Mouse (Mus musculus) CH12.LX (cell line): ENCODE results near the gene Slc25a17. TPM values are rescaled to one million over a fixed set of nuclear protein-coding genes. Genes with fewer than 3 reads are reported as not detected.

ENCODE experiments used
- DNase-seq: peaks from one replicate; pipeline ENCODE4 v3.0.0-alpha.2; 2013; ENCODE audit errors: extremely low read depth
- H3K27ac ChIP-seq: 2 replicates; pipeline ENCODE4 v1.5.1; 2012; ENCODE audit warnings: low read depth, mild to moderate bottlenecking, control low read depth, moderate library complexity; ENCODE audit not compliant: insufficient read depth
- H3K27me3 ChIP-seq: replicated peaks from 2 replicates; pipeline ENCODE3; 2012; ENCODE audit warnings: inconsistent platforms
- H3K36me3 ChIP-seq, 2 experiments: replicated peaks in 1 of 2; 2 replicates each; pipeline versions ENCODE3 to v1.6.1; 2012; ENCODE audit warnings: inconsistent platforms in 1 of 2, low read length in 1 of 2, mild to moderate bottlenecking in 1 of 2, mixed read lengths in 1 of 2, moderate library complexity in 1 of 2; ENCODE audit not compliant: control insufficient read depth in 1 of 2, insufficient read depth in 1 of 2
- H3K4me1 ChIP-seq, 2 experiments: 2 replicates each; pipeline ENCODE4 v1.6.1; 2012; ENCODE audit warnings: inconsistent platforms in 1 of 2, moderate library complexity in 1 of 2; ENCODE audit not compliant: insufficient read depth in 2 of 2, control insufficient read depth in 1 of 2
- H3K4me2 ChIP-seq: 2 replicates; pipeline ENCODE4 v1.6.1; 2012; ENCODE audit warnings: low read depth, mild to moderate bottlenecking, control low read depth; ENCODE audit not compliant: poor library complexity, insufficient read depth, severe bottlenecking
- H3K4me3 ChIP-seq, 3 experiments: fragments of 150-350 bp in 1 of 3; sonication (generic) in 1 of 3; replicated peaks in 1 of 3; 2 replicates each; pipeline versions ENCODE3 to v1.5.1; 2011 to 2012; ENCODE audit warnings: low read depth in 2 of 3, low read length in 2 of 3, mild to moderate bottlenecking in 2 of 3, moderate library complexity in 2 of 3, control low read depth in 1 of 3, improper control_type of control experiment in 1 of 3, inconsistent platforms in 1 of 3, mixed read lengths in 1 of 3; ENCODE audit not compliant: poor library complexity in 1 of 3
- H3K79me2 ChIP-seq: replicated peaks from 2 replicates; pipeline ENCODE4 v1.6.1; 2012; ENCODE audit warnings: mild to moderate bottlenecking, moderate library complexity; ENCODE audit not compliant: control insufficient read depth, poor library complexity, insufficient read depth, severe bottlenecking; ENCODE audit errors: extremely low read depth
- H3K9ac ChIP-seq: 2 replicates; pipeline ENCODE4 v1.6.1; 2012; ENCODE audit warnings: low read depth, mild to moderate bottlenecking, control low read depth, moderate library complexity; ENCODE audit not compliant: insufficient read depth
- H3K9me3 ChIP-seq: replicated peaks from 2 replicates; pipeline ENCODE3; 2012; ENCODE audit warnings: low read length, inconsistent platforms, mixed read lengths
- CHD1 ChIP-seq: IDR thresholded peaks from 2 replicates; pipeline ENCODE4 v1.6.1; 2012; ENCODE audit warnings: low read depth, low read length, improper control_type of control experiment, inconsistent platforms
- CTCF ChIP-seq, 2 experiments: IDR thresholded peaks in 1 of 2; conservative IDR thresholded peaks in 1 of 2; 2 replicates each; pipeline ENCODE4 v1.5.1; 2011 to 2012; ENCODE audit warnings: low read depth in 2 of 2, low read length in 2 of 2, improper control_type of control experiment in 1 of 2, inconsistent platforms in 1 of 2, mild to moderate bottlenecking in 1 of 2, moderate library complexity in 1 of 2
- E2F4 ChIP-seq: IDR thresholded peaks from 2 replicates; pipeline ENCODE4 v1.6.1; 2011; ENCODE audit warnings: low read depth, low read length, improper control_type of control experiment; ENCODE audit not compliant: insufficient replicate concordance
- ELF1 ChIP-seq: IDR thresholded peaks from 2 replicates; pipeline ENCODE4 v1.6.1; 2014; ENCODE audit warnings: low read depth, mild to moderate bottlenecking, inconsistent platforms, low read length, improper control_type of control experiment
- GABPA ChIP-seq: IDR thresholded peaks from 2 replicates; pipeline ENCODE4 v1.6.1; 2012; ENCODE audit warnings: low read depth, low read length, improper control_type of control experiment, inconsistent platforms; ENCODE audit not compliant: insufficient replicate concordance
- MAX ChIP-seq: IDR thresholded peaks from 2 replicates; pipeline ENCODE4 v1.6.1; 2011; ENCODE audit warnings: low read length, improper control_type of control experiment
- MAZ ChIP-seq: IDR thresholded peaks from 2 replicates; pipeline ENCODE4 v1.6.1; 2012; ENCODE audit warnings: low read depth, mild to moderate bottlenecking, inconsistent platforms, low read length, improper control_type of control experiment, moderate library complexity
- MEF2A ChIP-seq: IDR thresholded peaks from 2 replicates; pipeline ENCODE4 v1.6.1; 2014; ENCODE audit warnings: low read depth, mild to moderate bottlenecking, inconsistent platforms, low read length, improper control_type of control experiment, borderline replicate concordance
- PAX5 ChIP-seq: IDR thresholded peaks from 2 replicates; pipeline ENCODE4 v1.6.1; 2012; ENCODE audit warnings: low read length, inconsistent platforms, mixed read lengths
- POLR2AphosphoS2 ChIP-seq: IDR thresholded peaks from 2 replicates; pipeline ENCODE4 v1.6.1; 2011; ENCODE audit warnings: low read depth, low read length, improper control_type of control experiment
- RAD21 ChIP-seq: IDR thresholded peaks from 2 replicates; pipeline ENCODE4 v1.6.1; 2011; ENCODE audit warnings: low read depth, mild to moderate bottlenecking, low read length, improper control_type of control experiment, moderate library complexity
- SMC3 ChIP-seq: IDR thresholded peaks from 2 replicates; pipeline ENCODE4 v1.6.1; 2011; ENCODE audit warnings: low read depth, low read length, improper control_type of control experiment
- TBP ChIP-seq: conservative IDR thresholded peaks from 2 replicates; pipeline ENCODE4 v1.6.1; 2011; ENCODE audit warnings: low read depth, low read length, improper control_type of control experiment
- UBTF ChIP-seq: IDR thresholded peaks from 2 replicates; pipeline ENCODE4 v1.6.1; 2012; ENCODE audit warnings: low read depth, mild to moderate bottlenecking, inconsistent platforms, low read length, improper control_type of control experiment, moderate library complexity
- USF2 ChIP-seq: conservative IDR thresholded peaks from 2 replicates; pipeline ENCODE4 v1.6.1; 2011; ENCODE audit warnings: low read depth, low read length, improper control_type of control experiment
- ZKSCAN1 ChIP-seq: IDR thresholded peaks from 2 replicates; pipeline ENCODE4 v1.6.1; 2012; ENCODE audit warnings: low read depth, inconsistent platforms, low read length, improper control_type of control experiment, borderline replicate concordance
- ZNF384 ChIP-seq: IDR thresholded peaks from 2 replicates; pipeline ENCODE4 v1.6.1; 2012; ENCODE audit warnings: low read depth, low read length, improper control_type of control experiment, inconsistent platforms
- dilution Hi-C: fragments of 300-500 bp; cut with MboI; formaldehyde crosslinking; loops from 2 replicates; pipeline ENCODE4 v1.14.3; 2020; ENCODE audit warnings: low sequenced_read_pairs; ENCODE audit not compliant: extremely low pct_unique_long_range_greater_than_20kb, extremely low pct_ligation_motif_present
- in situ Hi-C: fragments of 300-500 bp; cut with MboI; formaldehyde crosslinking; loops from 3 replicates; pipeline ENCODE4 v1.14.3; 2019; ENCODE audit warnings: low sequenced_read_pairs, low pct_ligation_motif_present, low pct_unique_long_range_greater_than_20kb, mixed read lengths
- polyA plus RNA-seq: library from polyadenylated mRNA; unstranded; fragments of >175 nt; gene quantifications from 2 replicates; pipeline ENCODE4 v1.2.1, GENCODE M21; 2012; ENCODE audit warnings: low read depth; ENCODE audit not compliant: insufficient read length
- total RNA-seq, 2 experiments: library from RNA; depleted of rRNA; stranded (reverse); fragments of 300-350 nt in 1 of 2; fragments of >200 nt in 1 of 2; gene quantifications; 2 replicates each; pipeline ENCODE4 v1.2.3; 2012 to 2014

Gene Slc25a17
- total and polyA plus RNA-seq, 3 experiments = 48.0 to 99.4 (median 76.9) TPM

- in situ Hi-C loops = no loop called here
- no peak within 1 kb of the TSS for H3K9ac ChIP-seq
- H3K79me2 ChIP-seq = peaks cover 6% of the 10 kb centered on the region; the same call in 1 of the 2 replicates
- H3K36me3 ChIP-seq = peaks cover 0 to 31% of the 10 kb centered on the region in 2 experiments
- dilution Hi-C loops = no loop called here
- no peak for DNase-seq
- no peak within 1 kb of the TSS for H3K4me3 ChIP-seq
- no peak within 1 kb of the TSS for H3K27ac ChIP-seq
- TF ChIP-seq ZKSCAN1 (no peak), PAX5 (no peak), CHD1 (no peak), MAX (no peak), RAD21 (no peak)
- H3K4me2 ChIP-seq = no peak within 1 kb of the TSS
- no peaks in the 10 kb centered on the region for H3K9me3 ChIP-seq
- H3K27me3 ChIP-seq = no peaks in the 10 kb centered on the region
- H3K4me1 ChIP-seq = peaks cover 0 to 15% of the 10 kb centered on the region in 2 experiments; a peak in 2 of 4 replicates
These were observed 47.6 kb upstream of the Slc25a17 start, which contains the start of gene Dnajb7 for GRCm38 (mm10) chr15:81408199-81408598. Dnajb7 (minus strand) TSS chr15:81408299.

- peaks cover 6 to 28% of the 10 kb centered on the region in 2 experiments for H3K36me3 ChIP-seq
- no peaks in the 10 kb centered on the region for H3K9me3 ChIP-seq
- in situ Hi-C loops (no loop called here), dilution Hi-C loops (no loop called here)
- peaks cover 29% of the 10 kb centered on the region for H3K79me2 ChIP-seq
- DNase-seq = no peak
- TF ChIP-seq ELF1 = no peak
- no peak for TF ChIP-seq TBP
- no peak for TF ChIP-seq E2F4
- TF ChIP-seq MEF2A = no peak
- no peak for TF ChIP-seq ZNF384
- TF ChIP-seq UBTF = no peak
- no peak for TF ChIP-seq POLR2AphosphoS2
- no peak for TF ChIP-seq USF2
- TF ChIP-seq MAZ = no peak
- no peak for TF ChIP-seq SMC3
- TF ChIP-seq CTCF (conservative IDR thresholded peaks at IDR 0.05 in 1 of 2, IDR thresholded peaks at IDR 0.05 in 1 of 2; ENCODE audit: low read depth in 2 of 2, low read length in 2 of 2) = no peak
- no peak for TF ChIP-seq GABPA
- TF ChIP-seq, all 38 proteins: peak for 0
- Histone ChIP-seq H3K4me3 (no peak overlapping the region), H3K9ac (no peak overlapping the region), H3K4me1 (peaks cover 0 to 21% of the 10 kb centered on the region in 2 experiments; a peak in 2 of 4 replicates), H3K27ac (no peak overlapping the region), H3K4me2 (no peak overlapping the region), H3K27me3 (no peaks in the 10 kb centered on the region)
These were observed 44.4 kb upstream of the Slc25a17 start for GRCm38 (mm10) chr15:81405008-81405407.
